Mouse (Mus musculus) liver, postnatal 0 days (tissue): ENCODE results near the gene Ifna12. TPM values are rescaled to one million over a fixed set of nuclear protein-coding genes. Genes with fewer than 3 reads are reported as not detected.

Source experiments
- ATAC-seq: fragments of 200-750 bp; cut with Nextera tagmentation; 2 replicates; pipeline ENCODE4 v1.8.0; 2017; ENCODE audit warnings: mild to moderate bottlenecking, moderate library complexity
- DNase-seq: peaks from one replicate; pipeline ENCODE4 v3.0.0-alpha.2; 2016
- H3K27ac ChIP-seq: fragments of 300-500 bp; sonication (generic); 2 replicates; pipeline ENCODE4 v1.5.1; 2014; ENCODE audit warnings: antibody characterized with exemption, moderate library complexity, mild to moderate bottlenecking, low read depth
- H3K27me3 ChIP-seq: fragments of 300-500 bp; sonication (generic); 2 replicates; pipeline ENCODE4 v1.6.1; 2014; ENCODE audit warnings: low read length, control low read depth, mixed read lengths; ENCODE audit not compliant: insufficient read depth
- H3K36me3 ChIP-seq: fragments of 300-500 bp; sonication (generic); replicated peaks from 2 replicates; pipeline ENCODE4 v1.6.1; 2014; ENCODE audit warnings: mild to moderate bottlenecking, control low read depth, low read length, moderate library complexity, mixed read lengths; ENCODE audit not compliant: insufficient read depth
- H3K4me1 ChIP-seq: fragments of 300-500 bp; sonication (generic); 2 replicates; pipeline ENCODE4 v1.6.1; 2014; ENCODE audit warnings: antibody characterized with exemption, mild to moderate bottlenecking, control low read depth; ENCODE audit not compliant: insufficient read depth
- H3K4me2 ChIP-seq: fragments of 300-500 bp; sonication (generic); 2 replicates; pipeline ENCODE4 v1.6.1; 2014; ENCODE audit warnings: low read depth, mild to moderate bottlenecking, low read length, moderate library complexity, mixed read lengths
- H3K4me3 ChIP-seq: fragments of 300-500 bp; sonication (generic); 2 replicates; pipeline ENCODE4 v1.5.1; 2014; ENCODE audit warnings: low read depth, low read length
- H3K9ac ChIP-seq: fragments of 300-500 bp; sonication (generic); replicated peaks from 2 replicates; pipeline ENCODE4 v1.6.1; 2014; ENCODE audit warnings: mild to moderate bottlenecking, moderate library complexity
- H3K9me3 ChIP-seq: fragments of 300-500 bp; sonication (generic); 2 replicates; pipeline ENCODE4 v1.6.1; 2016; ENCODE audit warnings: mild to moderate bottlenecking, control low read depth, low read length, mixed read lengths
- CTCF ChIP-seq: sonication (generic); IDR thresholded peaks from 2 replicates; pipeline ENCODE4 v1.5.1; 2016; ENCODE audit warnings: antibody characterized with exemption, low read depth
- EP300 ChIP-seq: IDR thresholded peaks from 2 replicates; pipeline ENCODE4 v1.6.1; 2016; ENCODE audit warnings: antibody characterized with exemption, low read depth, mild to moderate bottlenecking
- WGBS: fragments of 180-500 bp; shearing (Covaris S2); extraction: QIAGEN DNeasy Blood & Tissue Kit; methylation state at CpG from one replicate; pipeline ENCODE4 v1.1.7; 2014; ENCODE audit not compliant: insufficient replicate concordance; 5-methylcytosine and 5-hydroxymethylcytosine counted together
- polyA plus RNA-seq: library from polyadenylated mRNA; unstranded; fragments of >200 nt; fragmentation: Nextera tagmentation; extraction: Ambion mirVana; gene quantifications from 2 replicates; pipeline ENCODE4 v1.2.1, GENCODE M21; 2015

The Ifna12 gene
- polyA plus RNA-seq, result not detected in 2 replicates

- ATAC-seq, result no peak
- no peak within 1 kb of the TSS for H3K9ac ChIP-seq
- H3K36me3 ChIP-seq, result no peaks in the 10 kb centered on the region
- DNase-seq, result no peak
- no peak for TF ChIP-seq EP300
- no peak for TF ChIP-seq CTCF
- no peaks in the 10 kb centered on the region for H3K27me3 ChIP-seq
- H3K4me2 ChIP-seq, result no peak within 1 kb of the TSS
- no peaks in the 10 kb centered on the region for H3K9me3 ChIP-seq
- no peak within 1 kb of the TSS for H3K27ac ChIP-seq
- no peaks in the 10 kb centered on the region for H3K4me1 ChIP-seq
- no peak within 1 kb of the TSS for H3K4me3 ChIP-seq
Observed at GRCm38 (mm10) chr4:88603276-88603675, at the start of gene Ifna12. TSS of gene Ifna12 (minus strand) at chr4:88603376.

- no peaks in the 10 kb centered on the region for H3K9me3 ChIP-seq
- TF ChIP-seq CTCF, result no peak
- TF ChIP-seq EP300, result no peak
- ATAC-seq (no peak), DNase-seq (no peak)
- no peak within 1 kb of the TSS for H3K27ac ChIP-seq
- no peaks in the 10 kb centered on the region for H3K4me1 ChIP-seq
- H3K4me3 ChIP-seq, result no peak within 1 kb of the TSS
- no peaks in the 10 kb centered on the region for H3K27me3 ChIP-seq
- no peak within 1 kb of the TSS for H3K9ac ChIP-seq
- 41% methylated on average over 2 of the region's 2 CpGs for WGBS
- H3K4me2 ChIP-seq, result no peak within 1 kb of the TSS
- no peaks in the 10 kb centered on the region for H3K36me3 ChIP-seq
Observed at GRCm38 (mm10) chr4:88644359-88644758, 41.2 kb upstream of the Ifna12 start, which contains the start of gene Ifna13. TSS of gene Ifna13 (minus strand) at chr4:88644459.

- Histone ChIP-seq H3K4me2 (no peak overlapping the region), H3K27me3 (no peaks in the 10 kb centered on the region), H3K9me3 (no peaks in the 10 kb centered on the region), H3K9ac (no peak overlapping the region), H3K4me1 (no peaks in the 10 kb centered on the region), H3K4me3 (no peak overlapping the region), H3K36me3 (no peaks in the 10 kb centered on the region), H3K27ac (no peak overlapping the region)
- WGBS, result 33% methylated on average over 2 of the region's 2 CpGs
- TF ChIP-seq EP300 (no peak), CTCF (no peak)
- no peak for ATAC-seq
- DNase-seq, result no peak
Observed at GRCm38 (mm10) chr4:88642526-88642925, 39.4 kb upstream of the Ifna12 start.

- TF ChIP-seq EP300, result no peak
- TF ChIP-seq CTCF, result peak; percentile 86
- no peaks in the 10 kb centered on the region for H3K27me3 ChIP-seq
- peak; percentile 84 for ATAC-seq
- no peak overlapping the region for H3K27ac ChIP-seq
- peak overlapping the region; percentile 46 for H3K4me3 ChIP-seq
- WGBS, result 20% methylated on average over 11 of the region's 11 CpGs
- peak overlapping the region; percentile 64 for H3K4me2 ChIP-seq
- H3K9ac ChIP-seq, result 0 out of 2 replicates have a peak overlapping the region, but pooled peaks have one; percentile 40
- H3K36me3 ChIP-seq, result no peaks in the 10 kb centered on the region
- no peaks in the 10 kb centered on the region for H3K9me3 ChIP-seq
- DNase-seq, result peak; percentile 97
- H3K4me1 ChIP-seq, result no peaks in the 10 kb centered on the region
Observed at GRCm38 (mm10) chr4:88641077-88641831, 38.1 kb upstream of the Ifna12 start.

GRCm38 (mm10) chr4:88640704-88641076 lies 37.5 kb upstream of the Ifna12 start:
- DNase-seq (no peak), ATAC-seq (no peak)
- Histone ChIP-seq H3K27ac (no peak overlapping the region), H3K27me3 (no peaks in the 10 kb centered on the region), H3K4me1 (no peaks in the 10 kb centered on the region), H3K4me3 (peak overlapping the region; percentile 46), H3K9me3 (no peaks in the 10 kb centered on the region), H3K4me2 (peak overlapping the region; percentile 64), H3K9ac (0 out of 2 replicates have a peak overlapping the region, but pooled peaks have one; percentile 40), H3K36me3 (no peaks in the 10 kb centered on the region)
- 45% methylated on average over 8 of the region's 8 CpGs for WGBS
- TF ChIP-seq CTCF (no peak), EP300 (no peak)

- DNase-seq, result no peak
- 82% methylated on average over 4 of the region's 4 CpGs for WGBS
- no peaks in the 10 kb centered on the region for H3K9me3 ChIP-seq
- H3K9ac ChIP-seq, result no peak within 1 kb of the TSS
- no peaks in the 10 kb centered on the region for H3K36me3 ChIP-seq
- no peaks in the 10 kb centered on the region for H3K4me1 ChIP-seq
- no peak within 1 kb of the TSS for H3K27ac ChIP-seq
- H3K4me3 ChIP-seq, result no peak within 1 kb of the TSS
- ATAC-seq, result no peak
- no peak within 1 kb of the TSS for H3K4me2 ChIP-seq
- no peaks in the 10 kb centered on the region for H3K27me3 ChIP-seq
- no peak for TF ChIP-seq CTCF
- no peak for TF ChIP-seq EP300
Observed at GRCm38 (mm10) chr4:88634311-88634710, 31.1 kb upstream of the Ifna12 start, which contains the start of gene C87499. TSS of gene C87499 (minus strand) at chr4:88634411.
